9 mouse cellular contexts compared by ENCODE assay signal in genomic region chr11:3370162-3370561, GRCm38 (mm10). TPM values are rescaled to one million over a fixed set of nuclear protein-coding genes. Genes with fewer than 3 reads are reported as not detected.
DNase-seq lines count a peak whose midpoint lies in the region; ATAC-seq lines count a peak whose summit lies in the region.
"Had no signal": no experiment of that assay in that cellular context is flagged by ENCODE, and none has a peak within 500 bp of the region (broad histone marks: within the 10 kb centered on the region; RNA-seq: fewer than 3 reads in every experiment).

No protein-coding gene starts in this region.

- H3K27ac ChIP-seq in lung, embryonic 15.5 days, result peak overlapping the region; percentile 69; the same call in 1 of the 2 replicates
- no peak overlapping the region for H3K27ac ChIP-seq in forebrain, embryonic 11.5 days (ENCODE audit: low read depth, low read length)
- 0 out of 2 replicates have a peak overlapping the region, but pooled peaks have one; percentile 85 for H3K27ac ChIP-seq in limb, embryonic 10.5 days
- peak overlapping the region; percentile 60 for H3K27ac ChIP-seq in stomach, embryonic 15.5 days

- H3K36me3 ChIP-seq in lung, embryonic 15.5 days, result no peaks in the 10 kb centered on the region
- H3K36me3 ChIP-seq in forebrain, embryonic 11.5 days (ENCODE audit: control insufficient read depth, insufficient read depth, low read length), result no peaks in the 10 kb centered on the region
- H3K36me3 ChIP-seq in limb, embryonic 10.5 days, result 0 out of 2 replicates have a peak, but pooled peaks cover 2% of the 10 kb centered on the region
- no peaks in the 10 kb centered on the region for H3K36me3 ChIP-seq in stomach, embryonic 15.5 days

- ATAC-seq in lung, embryonic 15.5 days (ENCODE audit: borderline replicate concordance, extremely low read depth, low FRiP score, low TSS enrichment), result no peak
- no peak for ATAC-seq in forebrain, embryonic 11.5 days (replicated peaks; ENCODE audit: low FRiP score)
- ATAC-seq in stomach, embryonic 15.5 days (ENCODE audit: insufficient read depth, low FRiP score, low read depth), result no peak

- H3K9ac ChIP-seq in lung, embryonic 15.5 days, result 0 out of 2 replicates have a peak overlapping the region, but pooled peaks have one; percentile 49
- peak overlapping the region; percentile 65; the same call in 1 of the 2 replicates for H3K9ac ChIP-seq in forebrain, embryonic 11.5 days (ENCODE audit: low read length)
- H3K9ac ChIP-seq in stomach, embryonic 15.5 days, result no peak overlapping the region

- DNase-seq in lung, postnatal 4 days, result no peak
- no peak for DNase-seq in forebrain, embryonic 11.5 days (ENCODE audit: low spot score)
- DNase-seq in limb, embryonic 10.5 days (ENCODE audit: low spot score), result no peak
- DNase-seq in embryo, embryonic 11 days, result no peak
- DNase-seq in testis, postnatal 14 days (ENCODE audit: low spot score), result no peak
- DNase-seq: kidney, postnatal 4 days; lung, postnatal 36 days had no signal

- 47% methylated on average over 2 of the region's 2 CpGs for WGBS in lung, embryonic 15.5 days
- WGBS in forebrain, embryonic 11.5 days, result 84% methylated on average over 2 of the region's 2 CpGs
- WGBS in limb, embryonic 10.5 days, result 76% methylated on average over 2 of the region's 2 CpGs
- WGBS in stomach, embryonic 15.5 days, result 67% methylated on average over 2 of the region's 2 CpGs

- H3K4me1 ChIP-seq in lung, embryonic 15.5 days, result peaks cover 53% of the 10 kb centered on the region
- H3K4me1 ChIP-seq in forebrain, embryonic 11.5 days (replicated peaks; ENCODE audit: control insufficient read depth, insufficient read depth, low read length), result peaks cover 22% of the 10 kb centered on the region
- H3K4me1 ChIP-seq in limb, embryonic 10.5 days, result peaks cover 55% of the 10 kb centered on the region
- H3K4me1 ChIP-seq in stomach, embryonic 15.5 days, result peaks cover 39% of the 10 kb centered on the region

- peak overlapping the region; percentile 93 for H3K4me2 ChIP-seq in lung, embryonic 15.5 days
- peak overlapping the region; percentile 77; the same call in 1 of the 2 replicates for H3K4me2 ChIP-seq in forebrain, embryonic 11.5 days (ENCODE audit: low read depth, low read length, severe bottlenecking)
- H3K4me2 ChIP-seq in stomach, embryonic 15.5 days, result peak overlapping the region; percentile 90

- H3K4me3 ChIP-seq in lung, embryonic 15.5 days, result peak overlapping the region; percentile 52
- H3K4me3 ChIP-seq in forebrain, embryonic 11.5 days (ENCODE audit: low read depth, low read length), result peak overlapping the region; percentile 52; the same call in 1 of the 2 replicates
- H3K4me3 ChIP-seq in limb, embryonic 10.5 days, result peak overlapping the region; percentile 61
- peak overlapping the region; percentile 52 for H3K4me3 ChIP-seq in stomach, embryonic 15.5 days (replicated peaks)

- no peaks in the 10 kb centered on the region for H3K9me3 ChIP-seq in lung, embryonic 15.5 days
- H3K9me3 ChIP-seq in forebrain, embryonic 11.5 days (ENCODE audit: control insufficient read depth, low read length), result no peaks in the 10 kb centered on the region
- no peaks in the 10 kb centered on the region for H3K9me3 ChIP-seq in limb, embryonic 10.5 days (replicated peaks)
- no peaks in the 10 kb centered on the region for H3K9me3 ChIP-seq in stomach, embryonic 15.5 days

- H3K27me3 ChIP-seq in lung, embryonic 15.5 days, result no peaks in the 10 kb centered on the region
- no peaks in the 10 kb centered on the region for H3K27me3 ChIP-seq in forebrain, embryonic 11.5 days (ENCODE audit: control insufficient read depth, insufficient read depth, low read length)
- no peaks in the 10 kb centered on the region for H3K27me3 ChIP-seq in limb, embryonic 10.5 days (ENCODE audit: low read depth, poor library complexity, severe bottlenecking)
- no peaks in the 10 kb centered on the region for H3K27me3 ChIP-seq in stomach, embryonic 15.5 days (replicated peaks)

RNA-seq across cellular contexts. Expression of gene Limk2, which starts 38.8 kb away (rescaled TPM):
- polyA plus RNA-seq in lung, embryonic 15.5 days (2015; fragmentation: Nextera tagmentation; extraction: Ambion mirVana), result 50.1 and 52.0 TPM in 2 replicates
- 51.8 and 63.9 TPM in 2 replicates for polyA plus RNA-seq in forebrain, embryonic 11.5 days (2014; fragmentation: Nextera tagmentation; extraction: Ambion mirVana)
- polyA plus RNA-seq in limb, embryonic 10.5 days (2016; fragmentation: Nextera tagmentation; extraction: Ambion mirVana), result 45.2 and 54.6 TPM in 2 replicates
- polyA plus RNA-seq in stomach, embryonic 15.5 days (2015; fragmentation: Nextera tagmentation; extraction: Ambion mirVana), result 70.5 and 75.9 TPM in 2 replicates

RNA-seq across cellular contexts. Expression of gene Pik3ip1, which starts 40.0 kb away (rescaled TPM):
- polyA plus RNA-seq in lung, embryonic 15.5 days (2015; fragmentation: Nextera tagmentation; extraction: Ambion mirVana), result 10.8 and 11.0 TPM in 2 replicates
- polyA plus RNA-seq in forebrain, embryonic 11.5 days (2014; fragmentation: Nextera tagmentation; extraction: Ambion mirVana), result 9.7 and 10.6 TPM in 2 replicates
- 5.9 and 8.5 TPM in 2 replicates for polyA plus RNA-seq in limb, embryonic 10.5 days (2016; fragmentation: Nextera tagmentation; extraction: Ambion mirVana)
- 10.6 and 12.1 TPM in 2 replicates for polyA plus RNA-seq in stomach, embryonic 15.5 days (2015; fragmentation: Nextera tagmentation; extraction: Ambion mirVana)
